ENCODE assay signal across 8 mouse cellular contexts in genomic region chr2:91182405-91183147, GRCm38 (mm10). TPM values are rescaled to one million over a fixed set of nuclear protein-coding genes. Genes with fewer than 3 reads are reported as not detected.
DNase-seq lines count a peak whose midpoint lies in the region; ATAC-seq lines count a peak whose summit lies in the region.

No protein-coding gene starts in this region.

- peak; percentile 97 for ATAC-seq in forebrain, embryonic 13.5 days
- peak; percentile 24 to 59; a peak in 3 of 4 replicates for ATAC-seq in hematopoietic stem cell, adult 5-6 weeks (replicated peaks in 1 of 2; ENCODE audit: insufficient read depth in 1 of 2, low FRiP score in 2 of 2, low TSS enrichment in 1 of 2, low read depth in 1 of 2, poor library complexity in 2 of 2, severe bottlenecking in 2 of 2)

- peak; percentile 90 for DNase-seq in ES-CJ7 (ENCODE audit: low read depth, low spot score)
- peak; percentile 83 for DNase-seq in brain, embryonic 18.5 days (ENCODE audit: low read depth, low spot score)
- peak; percentile 86 to 91 for DNase-seq in left cerebral cortex, adult 18-20 months (ENCODE audit: low spot score in 2 of 2)
- peak; percentile 70 for DNase-seq in lung, postnatal 36 days
- DNase-seq in retina, postnatal 1 day: peak; percentile 95
- peak; percentile 61 for DNase-seq in urinary bladder, adult 2 months (ENCODE audit: low spot score)

- H3K4me3 ChIP-seq in forebrain, embryonic 13.5 days: peak overlapping the region; percentile 84

- under 1% methylated on average over 75 of the region's 81 CpGs for WGBS in forebrain, embryonic 13.5 days

- H3K4me2 ChIP-seq in forebrain, embryonic 13.5 days: peak overlapping the region; percentile 80

- peak overlapping the region; percentile 85 for H3K9ac ChIP-seq in forebrain, embryonic 13.5 days

- H3K9me3 ChIP-seq in forebrain, embryonic 13.5 days (replicated peaks): no peaks in the 10 kb centered on the region

- H3K36me3 ChIP-seq in forebrain, embryonic 13.5 days (ENCODE audit: poor library complexity, severe bottlenecking): peaks cover 9% of the 10 kb centered on the region

- H3K27ac ChIP-seq in forebrain, embryonic 13.5 days: peak overlapping the region; percentile 89

- H3K27me3 ChIP-seq in forebrain, embryonic 13.5 days: no peaks in the 10 kb centered on the region

- peaks cover 31% of the 10 kb centered on the region for H3K4me1 ChIP-seq in forebrain, embryonic 13.5 days

RNA-seq across cellular contexts. Expression of gene Madd, which starts 1.1 kb away (rescaled TPM):
- 34.1 and 38.5 TPM in 2 replicates for polyA plus RNA-seq in forebrain, embryonic 13.5 days (2015; fragmentation: Nextera tagmentation; extraction: Ambion mirVana)
- 41.4 and 56.5 TPM in 2 replicates for total RNA-seq in hematopoietic stem cell, adult 5-6 weeks (2017)
- 100 to 1,000 TPM; 222 to 228 TPM for total RNA-seq in left cerebral cortex, adult 18-20 months (2021)
- polyA plus RNA-seq in urinary bladder, adult 2 months (2012; rRNA removed): 19.7 and 20.7 TPM in 2 replicates

RNA-seq across cellular contexts. Expression of gene Nr1h3, which starts 20.1 kb away (rescaled TPM):
- 1.4 and 1.9 TPM in 2 replicates for polyA plus RNA-seq in forebrain, embryonic 13.5 days (2015; fragmentation: Nextera tagmentation; extraction: Ambion mirVana)
- 0.25 TPM in 1 of 2 replicates, not detected in the other for total RNA-seq in hematopoietic stem cell, adult 5-6 weeks (2017)
- 1 to 10 TPM; 3.5 to 3.6 TPM for total RNA-seq in left cerebral cortex, adult 18-20 months (2021)
- 18.6 and 20.8 TPM in 2 replicates for polyA plus RNA-seq in urinary bladder, adult 2 months (2012; rRNA removed)

RNA-seq across cellular contexts. Expression of gene Acp2, which starts 20.1 kb away (rescaled TPM):
- polyA plus RNA-seq in forebrain, embryonic 13.5 days (2015; fragmentation: Nextera tagmentation; extraction: Ambion mirVana): 30.2 and 33.3 TPM in 2 replicates
- 7.9 and 11.4 TPM in 2 replicates for total RNA-seq in hematopoietic stem cell, adult 5-6 weeks (2017)
- 10 to 100 TPM; 49.5 TPM for total RNA-seq in left cerebral cortex, adult 18-20 months (2021)
- polyA plus RNA-seq in urinary bladder, adult 2 months (2012; rRNA removed): 18.8 and 24.2 TPM in 2 replicates

RNA-seq across cellular contexts. Expression of gene Ddb2, which starts 54.2 kb away (rescaled TPM):
- polyA plus RNA-seq in forebrain, embryonic 13.5 days (2015; fragmentation: Nextera tagmentation; extraction: Ambion mirVana): 11.8 and 12.0 TPM in 2 replicates
- total RNA-seq in hematopoietic stem cell, adult 5-6 weeks (2017): 30.8 and 33.9 TPM in 2 replicates
- total RNA-seq in left cerebral cortex, adult 18-20 months (2021): 10 to 100 TPM; 10.9 to 13.5 TPM
- 28.5 and 43.1 TPM in 2 replicates for polyA plus RNA-seq in urinary bladder, adult 2 months (2012; rRNA removed)

Comparison
In these comparisons a context has a peak if more than half of its experiments do, and no peak if none do; other contexts are left out.
1. Peak in every context shown above with its lines: DNase-seq, ATAC-seq, H3K4me3 ChIP-seq and H3K27ac ChIP-seq.